Mouse (Mus musculus): Measurements from ENCODE around the gene Gm16181.

DNA sequence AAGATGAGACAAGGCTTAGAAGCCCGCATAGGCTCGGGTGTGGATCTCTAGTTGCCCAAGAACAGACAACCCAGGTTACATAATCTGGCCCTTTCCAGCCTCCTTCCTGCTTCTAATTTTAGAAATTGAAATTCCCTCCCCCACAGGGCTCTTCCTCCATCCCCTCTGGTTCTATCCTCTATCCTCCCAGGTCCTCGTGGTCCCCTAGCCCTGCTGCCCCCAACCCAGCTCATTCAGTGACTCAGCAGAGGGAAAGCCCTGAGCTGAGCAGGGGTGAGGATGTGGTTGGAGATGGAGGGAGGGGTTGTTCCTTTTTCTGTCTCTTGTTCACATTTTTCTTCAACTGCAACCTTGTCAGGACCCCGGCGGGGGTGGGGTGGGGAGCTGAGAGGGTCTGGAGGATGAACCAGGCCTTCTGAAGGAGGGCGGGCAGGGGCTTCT lies 1.0 kb upstream of the Gm16181 start:
- TF ChIP-seq CTCF (IDR thresholded peaks at IDR 0.05; ENCODE audit: low read depth, low read length) (no peak), POLR2A (IDR thresholded peaks at IDR 0.05; ENCODE audit: extremely low read depth, insufficient read depth, low read length) (no peak)
